ENCODE assay signal across 8 mouse cellular contexts in the genomic region with DNA sequence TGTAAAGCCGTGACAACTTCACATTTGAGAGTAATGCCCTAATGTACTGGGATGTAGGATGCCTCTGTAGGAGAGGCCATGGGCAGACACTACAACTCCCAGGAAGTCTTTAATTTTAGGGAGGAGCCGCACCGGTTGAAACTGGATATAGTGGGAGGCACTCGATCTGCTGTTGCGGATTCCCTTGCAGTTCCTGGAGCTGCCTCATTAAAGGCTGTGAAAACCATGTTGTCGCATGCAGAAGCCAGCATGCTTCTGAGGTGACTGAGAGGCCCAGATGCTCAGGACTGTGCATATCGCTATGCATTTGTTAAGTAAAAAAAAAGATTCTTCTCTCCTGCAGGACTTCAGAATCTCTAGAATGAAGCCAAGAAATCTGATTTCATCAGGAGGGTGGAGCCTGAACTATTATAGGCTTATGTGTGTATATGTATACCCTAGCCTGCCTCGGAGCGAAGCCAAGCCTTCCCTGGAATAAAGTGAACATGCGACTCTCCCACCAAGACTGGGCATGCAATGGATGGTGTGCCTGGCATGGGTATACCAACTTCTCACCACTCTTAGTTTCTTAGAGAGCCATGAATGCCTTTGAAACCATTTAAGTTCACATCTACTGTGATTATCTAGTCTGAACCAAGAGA.
DNase-seq lines count a peak whose midpoint lies in the region; ATAC-seq and TF ChIP-seq lines count a peak whose summit lies in the region.

No protein-coding gene starts in this region.

- H3K9ac ChIP-seq in hindbrain, embryonic 12.5 days: no peak overlapping the region
- H3K9ac ChIP-seq in hindbrain, embryonic 11.5 days (ENCODE audit: low read depth, low read length): no peak overlapping the region
- H3K9ac ChIP-seq in lung, postnatal 0 days (replicated peaks; ENCODE audit: low read depth): no peak overlapping the region
- H3K9ac ChIP-seq in forebrain, embryonic 15.5 days (replicated peaks): no peak overlapping the region

- H3K36me3 ChIP-seq in hindbrain, embryonic 12.5 days: no peaks in the 10 kb centered on the region
- H3K36me3 ChIP-seq in hindbrain, embryonic 11.5 days (ENCODE audit: control insufficient read depth, insufficient read depth, low read length): no peaks in the 10 kb centered on the region
- H3K36me3 ChIP-seq in lung, postnatal 0 days (ENCODE audit: insufficient read depth, low read length): no peaks in the 10 kb centered on the region
- H3K36me3 ChIP-seq in forebrain, embryonic 15.5 days: no peaks in the 10 kb centered on the region

- H3K4me1 ChIP-seq in hindbrain, embryonic 12.5 days: peaks cover 18% of the 10 kb centered on the region
- no peaks in the 10 kb centered on the region for H3K4me1 ChIP-seq in hindbrain, embryonic 11.5 days (replicated peaks; ENCODE audit: control insufficient read depth, insufficient read depth, low read length)
- no peaks in the 10 kb centered on the region for H3K4me1 ChIP-seq in lung, postnatal 0 days (ENCODE audit: insufficient read depth, low read depth, low read length)
- H3K4me1 ChIP-seq in forebrain, embryonic 15.5 days: peaks cover 30% of the 10 kb centered on the region

- H3K9me3 ChIP-seq in hindbrain, embryonic 12.5 days (replicated peaks): 0 out of 2 replicates have a peak, but pooled peaks cover 6% of the 10 kb centered on the region
- no peaks in the 10 kb centered on the region for H3K9me3 ChIP-seq in hindbrain, embryonic 11.5 days (ENCODE audit: control insufficient read depth, low read length)
- no peaks in the 10 kb centered on the region for H3K9me3 ChIP-seq in lung, postnatal 0 days (ENCODE audit: low read length)
- H3K9me3 ChIP-seq in forebrain, embryonic 15.5 days: no peaks in the 10 kb centered on the region

- no peak for ATAC-seq in hindbrain, embryonic 12.5 days (ENCODE audit: low FRiP score)
- ATAC-seq in hindbrain, embryonic 11.5 days (ENCODE audit: low FRiP score): no peak
- no peak for ATAC-seq in lung, postnatal 0 days
- peak; percentile 72 for ATAC-seq in forebrain, embryonic 15.5 days (replicated peaks)

- 64% methylated on average over 10 of the region's 10 CpGs for WGBS in hindbrain, embryonic 12.5 days
- WGBS in hindbrain, embryonic 11.5 days: 65% methylated on average over 10 of the region's 10 CpGs
- 46% methylated on average over 10 of the region's 10 CpGs for WGBS in lung, postnatal 0 days
- 40% methylated on average over 10 of the region's 10 CpGs for WGBS in forebrain, embryonic 15.5 days

- peak overlapping the region; percentile 26; the same call in 1 of the 2 replicates for H3K27ac ChIP-seq in hindbrain, embryonic 12.5 days
- H3K27ac ChIP-seq in hindbrain, embryonic 11.5 days (ENCODE audit: low read depth, low read length): no peak overlapping the region
- H3K27ac ChIP-seq in lung, postnatal 0 days (ENCODE audit: low read length): no peak overlapping the region
- peak overlapping the region; percentile 79 for H3K27ac ChIP-seq in forebrain, embryonic 15.5 days (replicated peaks)

- no peak overlapping the region for H3K4me2 ChIP-seq in hindbrain, embryonic 12.5 days (replicated peaks)
- no peak overlapping the region for H3K4me2 ChIP-seq in hindbrain, embryonic 11.5 days (replicated peaks; ENCODE audit: low read depth, low read length)
- H3K4me2 ChIP-seq in lung, postnatal 0 days (replicated peaks; ENCODE audit: low read depth, low read length): no peak overlapping the region
- no peak overlapping the region for H3K4me2 ChIP-seq in forebrain, embryonic 15.5 days (replicated peaks)

- H3K4me3 ChIP-seq in hindbrain, embryonic 12.5 days: no peak overlapping the region
- H3K4me3 ChIP-seq in hindbrain, embryonic 11.5 days (ENCODE audit: low read depth, low read length): no peak overlapping the region
- no peak overlapping the region for H3K4me3 ChIP-seq in lung, postnatal 0 days (ENCODE audit: low read depth, low read length)
- no peak overlapping the region for H3K4me3 ChIP-seq in forebrain, embryonic 15.5 days

- no peak for DNase-seq in hindbrain, embryonic 11.5 days (ENCODE audit: low spot score)
- peak; percentile 19 for DNase-seq in lung, postnatal 0 days (ENCODE audit: low spot score)
- DNase-seq in lung, postnatal 14 days: no peak
- peak; percentile 59 for DNase-seq in retina, embryonic 14.5 days (ENCODE audit: low spot score)
- DNase-seq in urinary bladder, adult 18-20 months (ENCODE audit: low spot score in 2 of 2): no peak
- DNase-seq in spleen, postnatal 10 days (ENCODE audit: low spot score in 2 of 2): no peak

- TF ChIP-seq CTCF in lung, postnatal 0 days (IDR thresholded peaks at IDR 0.05): no peak

- TF ChIP-seq EP300 in lung, postnatal 0 days (IDR thresholded peaks at IDR 0.05): no peak

- no peaks in the 10 kb centered on the region for H3K27me3 ChIP-seq in hindbrain, embryonic 12.5 days
- H3K27me3 ChIP-seq in hindbrain, embryonic 11.5 days (ENCODE audit: control insufficient read depth, insufficient read depth, low read length): no peaks in the 10 kb centered on the region
- no peaks in the 10 kb centered on the region for H3K27me3 ChIP-seq in lung, postnatal 0 days (replicated peaks; ENCODE audit: insufficient read depth, low read length)
- H3K27me3 ChIP-seq in forebrain, embryonic 15.5 days: no peaks in the 10 kb centered on the region

Comparison
In these comparisons a context has a peak if more than half of its experiments do, and no peak if none do; other contexts are left out.
1. H3K27ac ChIP-seq: peak in hindbrain, embryonic 12.5 days (single experiment) and forebrain, embryonic 15.5 days (single experiment); none in hindbrain, embryonic 11.5 days (single experiment) and lung, postnatal 0 days (single experiment).
2. DNase-seq: peak in lung, postnatal 0 days (single experiment) and retina, embryonic 14.5 days (single experiment); none in hindbrain, embryonic 11.5 days (single experiment), lung, postnatal 14 days (single experiment), urinary bladder, adult 18-20 months (0 of 2) and spleen, postnatal 10 days (0 of 2).